Mouse (Mus musculus): ENCODE results near the gene Rgp1.

Gene Rgp1

DNA sequence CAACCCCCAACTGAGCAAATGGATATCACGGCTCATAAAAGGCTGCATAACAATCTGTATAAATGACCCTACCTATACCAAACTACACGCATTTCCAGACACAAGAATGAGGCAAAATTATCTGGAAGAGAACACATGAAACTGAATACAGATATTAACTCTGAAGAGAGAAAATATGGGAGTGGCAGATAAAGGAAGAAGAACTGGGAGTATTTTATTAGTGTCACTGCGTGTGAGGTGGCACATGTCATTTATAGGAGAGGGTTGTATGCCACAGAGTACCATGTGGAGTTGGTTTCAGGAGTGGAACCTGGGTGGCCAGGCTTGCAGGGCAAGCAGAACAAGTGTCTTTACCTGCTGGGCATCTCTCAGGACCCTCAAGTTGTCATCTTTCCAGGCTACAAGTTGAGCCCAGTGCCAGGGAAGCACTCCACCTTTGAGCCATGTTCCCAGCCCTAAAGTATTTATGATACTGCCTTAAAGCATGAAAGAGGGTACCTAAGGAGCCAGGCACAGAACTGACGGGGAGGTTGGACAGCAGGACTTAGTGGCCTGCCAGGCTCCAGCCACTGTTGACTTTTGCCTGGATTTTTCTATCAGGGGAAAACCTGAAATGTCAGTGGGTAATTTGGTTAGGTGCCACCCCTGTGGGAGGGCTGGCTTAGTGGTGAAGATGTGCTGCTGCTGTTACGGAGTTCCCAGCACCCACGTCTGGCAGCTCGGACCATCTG lies 20.3 kb downstream of the Rgp1 start:
- DNase-seq: no peak

DNA sequence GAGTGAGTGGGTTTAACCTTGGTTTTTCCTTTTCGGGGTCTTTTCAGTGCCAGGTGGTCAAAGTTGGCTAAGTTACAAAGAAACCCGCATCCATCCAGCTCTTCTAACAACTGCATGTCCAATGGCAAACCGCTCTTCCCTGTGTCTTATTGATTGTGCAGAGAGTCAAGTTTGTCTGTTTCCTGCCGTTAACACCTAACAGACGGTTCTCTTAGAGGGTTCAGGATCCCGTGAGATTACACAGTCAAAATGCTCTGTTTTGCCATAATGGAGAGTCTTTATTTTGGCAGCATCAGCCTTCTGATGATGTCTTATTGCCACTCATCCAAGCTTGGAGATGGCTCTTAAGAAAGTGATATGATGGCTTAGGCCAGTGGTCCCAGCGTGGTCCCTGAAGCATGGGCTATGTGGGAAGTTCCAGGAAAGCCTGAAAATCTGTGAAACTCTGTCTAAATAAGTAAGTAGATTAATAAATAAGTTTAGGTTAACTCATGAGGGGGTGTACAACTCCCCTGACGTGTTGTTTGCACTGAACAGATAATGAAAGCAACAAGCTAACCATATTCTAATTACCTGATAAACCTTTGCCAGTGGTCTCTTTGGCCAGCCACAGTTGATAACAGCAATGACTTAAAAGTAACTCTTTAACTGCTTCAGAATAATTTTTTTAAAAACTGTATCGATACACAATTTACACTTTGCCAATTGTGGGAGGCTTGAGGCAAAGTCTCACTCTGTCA lies 21.9 kb downstream of the Rgp1 start:
- DNase-seq: no peak

- no peak for DNase-seq
Measured at GRCm38 (mm10) chr4:43604099-43604498, 25.6 kb downstream of the Rgp1 start.

- DNase-seq: no peak
Measured at GRCm38 (mm10) chr4:43604751-43605685, 26.5 kb downstream of the Rgp1 start.

DNA sequence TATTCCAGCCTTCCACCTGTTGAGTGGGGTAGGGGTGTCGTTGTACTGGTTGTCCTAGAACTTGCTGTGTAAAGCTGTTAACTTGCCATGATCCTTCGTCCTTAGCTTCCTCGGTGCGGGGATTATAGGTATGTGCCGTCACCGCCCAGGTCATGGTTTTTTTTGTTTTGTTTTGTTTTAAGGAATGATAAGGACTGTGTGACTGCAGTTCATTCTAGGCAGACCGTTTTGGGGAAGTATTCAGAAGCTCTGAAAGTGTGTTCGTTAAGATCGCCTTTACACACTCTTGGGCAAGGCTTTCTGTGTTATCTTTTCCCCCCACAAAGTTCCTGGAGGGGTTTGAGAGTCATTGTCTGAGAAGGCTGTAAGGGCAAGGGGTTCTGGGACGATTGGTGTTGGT lies 34.0 kb downstream of the Rgp1 start:
- DNase-seq: no peak

- peak; percentile 53 to 74 for DNase-seq
Measured at GRCm38 (mm10) chr4:43613060-43613730, 34.7 kb downstream of the Rgp1 start.

DNA sequence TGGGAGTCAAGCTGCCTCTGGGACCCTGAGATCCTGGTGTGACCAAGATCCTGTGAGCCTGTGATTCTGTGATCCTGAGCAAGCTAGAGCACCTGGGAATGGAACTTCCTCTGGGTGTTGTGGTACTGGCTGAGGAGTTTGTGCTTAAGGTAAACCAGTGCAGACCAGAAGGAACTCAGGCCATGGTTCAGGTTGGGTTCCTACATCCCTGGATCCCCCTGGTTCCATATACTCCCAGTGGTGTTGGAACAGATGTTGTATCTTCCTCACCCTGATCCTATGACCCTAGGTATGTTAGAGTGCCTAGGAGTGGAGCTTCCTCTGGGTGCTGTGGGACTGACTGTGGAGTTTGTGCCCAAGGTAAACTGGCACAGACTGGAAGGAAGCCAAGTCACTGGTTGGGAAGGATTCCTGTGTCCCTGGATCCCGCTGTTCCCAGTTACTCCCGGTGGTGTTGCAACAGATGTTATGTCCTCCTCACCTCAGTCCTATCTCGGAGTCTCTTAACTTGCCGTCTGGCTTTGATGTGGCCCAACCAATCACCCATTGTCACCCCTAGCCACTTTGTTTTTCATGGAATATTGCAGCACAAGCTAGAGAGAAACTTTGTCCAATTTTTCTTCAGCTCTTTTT lies 41.7 kb downstream of the Rgp1 start:
- no peak for DNase-seq

- peak in 1 of 2 experiments; percentile 19 for DNase-seq
Measured at GRCm38 (mm10) chr4:43629106-43629817, 50.7 kb downstream of the Rgp1 start.

DNA sequence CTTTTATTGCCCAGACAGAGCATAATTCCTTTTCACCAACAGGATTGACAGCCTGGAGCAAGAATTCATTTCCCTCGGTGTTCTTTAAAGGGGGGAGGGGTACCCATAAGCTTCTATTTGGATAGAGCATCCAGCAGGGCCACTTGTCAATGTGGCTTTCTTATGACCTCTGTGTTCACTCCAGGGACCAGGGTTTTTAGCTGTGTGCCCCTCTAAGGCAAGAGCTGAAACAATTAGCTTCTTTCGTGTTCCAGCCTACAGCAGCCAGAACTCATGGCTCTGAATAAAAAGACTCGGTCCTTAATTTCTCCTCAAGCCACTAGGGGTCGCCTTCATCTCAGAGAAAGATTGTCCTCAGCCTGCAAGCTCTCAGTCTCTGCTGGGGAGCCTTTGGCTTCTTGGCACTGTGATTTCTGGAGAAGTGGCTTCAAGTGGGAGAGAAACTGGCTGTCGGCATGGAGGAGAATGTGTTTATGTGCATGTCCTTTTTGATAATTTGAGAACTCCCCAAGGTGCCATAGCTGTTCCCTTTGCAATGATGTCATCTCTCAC lies 51.6 kb downstream of the Rgp1 start:
- peak; percentile 71 to 87 for DNase-seq

DNA sequence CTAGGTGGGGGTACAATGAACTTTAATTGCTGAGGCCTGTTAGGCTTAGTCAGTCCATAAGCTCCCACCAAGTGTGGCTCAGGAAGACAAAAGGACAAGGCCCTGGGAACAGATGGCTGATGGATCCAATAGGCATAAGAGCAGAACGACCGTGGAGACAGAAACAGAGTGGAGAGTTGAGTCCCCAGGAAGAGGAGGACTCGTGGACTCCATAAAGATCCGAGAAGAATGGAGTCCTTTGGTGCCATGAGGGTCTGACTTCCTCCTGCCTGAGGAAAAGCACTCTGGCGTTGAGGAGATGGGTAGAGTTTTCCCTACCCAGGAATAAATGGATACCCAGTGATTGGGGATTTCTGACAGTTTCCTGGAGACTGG lies 52.1 kb downstream of the Rgp1 start:
- no peak for DNase-seq

DNA sequence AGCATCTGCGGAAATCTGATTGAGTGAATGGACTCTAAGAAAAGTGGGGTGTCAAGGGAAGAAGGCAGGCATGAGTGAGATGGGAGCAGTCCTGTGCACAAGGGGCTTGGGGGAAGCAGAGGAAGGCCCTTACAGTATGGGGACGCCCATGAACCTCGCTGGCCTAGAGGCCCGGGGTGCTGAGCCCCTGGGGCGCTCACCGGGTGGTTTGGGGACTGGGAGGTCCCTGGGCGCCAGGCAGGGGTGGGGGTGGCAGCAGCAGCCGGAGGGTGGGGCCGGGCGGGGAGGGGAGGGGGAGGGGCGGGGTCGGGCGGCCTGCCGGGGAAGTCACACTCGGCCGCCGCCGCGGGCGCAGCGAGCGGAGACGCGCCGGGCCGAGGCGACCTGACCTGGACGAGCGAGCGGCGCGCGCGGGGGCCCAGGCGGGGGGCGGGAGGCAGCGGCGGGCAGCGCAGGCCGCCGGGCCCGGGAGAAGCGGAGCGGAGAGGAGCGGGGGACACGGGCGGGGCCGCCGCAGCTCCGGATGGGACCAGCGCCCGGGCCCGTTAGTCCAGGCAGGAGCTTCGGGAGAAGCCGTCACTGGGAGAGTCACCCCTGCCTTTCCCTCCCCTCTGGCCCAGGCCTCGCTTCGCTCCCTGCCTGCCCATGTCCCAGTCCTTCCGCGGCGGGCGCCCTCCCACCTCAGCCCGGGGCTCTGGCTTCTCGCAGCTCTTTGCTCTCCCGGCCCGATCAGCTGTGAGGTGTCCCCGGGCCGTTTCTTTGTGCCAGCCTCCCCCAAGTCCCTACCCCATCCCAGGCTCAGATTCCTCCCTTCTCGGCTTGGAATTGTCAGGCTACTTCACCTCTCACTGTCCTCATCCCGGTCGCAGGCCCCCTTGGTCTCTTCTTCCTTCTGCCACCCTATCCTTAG lies 52.8 kb downstream of the Rgp1 start, which contains the start of gene Npr2:
Gene Npr2 (plus strand): TSS at position 890 of the 910 bp plus-strand sequence.
- DNase-seq: peak; percentile 59 to 78

DNA sequence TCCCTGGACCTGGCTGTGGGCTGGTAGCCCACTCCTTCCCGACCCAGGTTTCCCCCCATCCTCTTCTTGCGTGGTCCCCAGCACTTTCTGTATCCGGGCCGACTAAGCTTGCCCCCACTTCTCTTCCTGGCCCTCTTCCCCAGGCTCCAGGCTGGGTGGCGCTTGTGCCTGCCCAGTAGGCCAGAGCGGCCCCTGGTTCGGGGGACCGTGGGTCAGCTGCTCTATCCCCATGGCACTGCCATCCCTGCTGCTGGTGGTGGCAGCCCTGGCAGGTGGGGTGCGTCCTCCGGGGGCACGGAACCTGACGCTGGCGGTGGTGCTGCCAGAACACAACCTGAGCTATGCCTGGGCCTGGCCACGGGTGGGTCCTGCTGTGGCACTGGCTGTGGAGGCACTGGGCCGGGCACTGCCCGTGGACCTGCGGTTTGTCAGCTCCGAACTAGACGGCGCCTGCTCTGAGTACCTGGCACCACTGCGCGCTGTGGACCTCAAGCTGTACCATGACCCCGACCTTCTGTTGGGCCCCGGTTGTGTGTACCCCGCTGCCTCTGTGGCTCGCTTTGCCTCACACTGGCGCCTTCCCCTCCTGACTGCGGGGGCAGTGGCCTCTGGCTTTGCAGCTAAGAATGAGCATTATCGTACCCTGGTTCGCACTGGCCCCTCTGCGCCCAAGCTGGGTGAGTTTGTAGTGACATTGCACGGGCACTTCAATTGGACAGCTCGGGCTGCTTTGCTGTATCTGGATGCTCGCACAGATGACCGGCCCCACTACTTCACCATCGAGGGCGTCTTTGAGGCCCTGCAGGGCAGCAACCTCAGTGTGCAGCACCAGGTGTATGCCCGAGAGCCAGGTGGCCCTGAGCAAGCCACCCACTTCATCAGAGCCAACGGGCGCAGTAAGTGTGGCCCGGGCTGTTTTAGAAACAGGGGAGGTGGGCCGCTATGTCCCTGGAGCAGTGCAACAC lies 53.7 kb downstream of the Rgp1 start:
- peak in 1 of 2 experiments; percentile 40 for DNase-seq

GRCm38 (mm10) chr4:43633296-43633695 lies 54.8 kb downstream of the Rgp1 start:
- DNase-seq: peak in 1 of 2 experiments; percentile 20

GRCm38 (mm10) chr4:43633736-43634135 lies 55.2 kb downstream of the Rgp1 start:
- no peak for DNase-seq

- DNase-seq: peak in 1 of 2 experiments; percentile 16
Measured at GRCm38 (mm10) chr4:43634621-43635374, 56.3 kb downstream of the Rgp1 start.

- peak in 1 of 2 experiments; percentile 17 for DNase-seq
Measured at GRCm38 (mm10) chr4:43636751-43637150, 58.2 kb downstream of the Rgp1 start.
